Mouse (Mus musculus): Measurements from ENCODE around the gene Sycp3.

DNA sequence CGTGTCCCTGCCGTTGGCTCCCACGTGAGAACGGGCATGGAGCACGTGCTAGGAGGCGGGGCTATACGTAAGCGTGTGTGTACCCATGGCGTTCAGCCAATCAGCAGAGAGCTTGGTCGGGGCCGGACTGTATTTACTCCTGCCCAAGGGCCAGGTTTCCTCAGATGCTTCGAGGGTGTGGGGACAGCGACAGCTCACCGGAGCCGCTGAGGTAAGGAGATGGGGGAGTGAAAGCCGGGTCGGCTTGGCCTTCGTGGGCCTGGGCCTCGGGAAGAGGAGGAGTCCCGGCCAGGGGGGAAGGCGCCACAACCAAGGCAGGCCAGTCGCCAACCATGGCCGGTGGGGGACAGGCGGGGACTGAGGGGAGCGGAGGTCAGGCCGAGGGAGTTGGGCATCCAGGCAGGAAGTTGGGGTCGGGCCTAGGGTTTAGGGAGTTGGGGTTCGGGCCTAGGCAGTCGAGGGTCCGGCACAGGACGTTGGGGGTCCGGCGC, at the start of gene Sycp3:
- TF ChIP-seq CTCF (conservative IDR thresholded peaks at IDR 0.05; ENCODE audit: low read length) (no peak), NANOG (IDR thresholded peaks at IDR 0.05; ENCODE audit: borderline replicate concordance, low read length) (no peak), POU5F1 (IDR thresholded peaks at IDR 0.05; ENCODE audit: borderline replicate concordance, low read length) (no peak)
